In the genomic region with DNA sequence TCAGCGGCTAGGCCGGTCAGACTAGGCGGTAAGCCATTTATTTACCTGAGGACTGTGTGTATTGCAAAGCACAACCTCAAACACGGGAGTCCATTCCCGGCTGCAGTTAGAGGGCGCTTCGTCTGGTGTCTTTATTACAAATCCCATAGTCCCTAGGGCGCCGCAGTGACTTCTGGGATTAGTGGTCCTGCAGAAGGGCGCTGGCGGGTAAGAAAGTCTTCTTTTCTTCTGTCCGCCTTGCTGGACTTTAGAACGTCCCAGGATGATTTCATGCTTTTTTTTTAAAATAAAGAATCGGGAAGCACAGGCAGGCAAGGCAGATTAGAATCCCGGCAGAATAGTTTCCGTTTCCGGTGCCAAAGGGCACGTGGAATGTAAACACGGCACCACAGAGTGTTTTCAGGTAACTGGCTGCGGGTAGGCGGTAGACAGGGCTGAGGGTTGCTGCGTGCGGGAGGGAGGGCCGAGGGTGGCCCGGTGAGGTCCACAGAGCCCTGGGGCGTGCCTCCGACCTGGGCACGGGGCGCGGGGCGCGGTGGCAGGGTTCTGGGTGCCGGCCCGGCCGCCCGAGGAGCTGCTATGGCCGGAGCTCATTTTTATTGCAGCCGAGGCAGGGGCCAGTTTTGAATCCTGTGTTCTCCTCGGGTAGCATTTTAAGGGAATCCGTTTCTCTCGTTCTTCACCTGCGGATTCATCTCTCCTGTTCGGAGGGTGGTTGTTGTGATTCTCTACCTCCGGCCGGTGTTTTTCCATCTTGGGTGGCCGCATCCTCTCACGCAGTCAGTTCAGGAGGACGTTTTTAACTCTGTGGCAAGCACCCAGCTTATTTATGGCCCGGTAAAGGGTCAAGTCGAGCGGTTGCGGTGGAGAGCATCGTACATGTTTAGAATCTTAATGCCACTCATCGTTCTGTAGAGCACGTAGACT, we compare ENCODE assay signal across 8 mouse cellular contexts. TPM values are rescaled to one million over a fixed set of nuclear protein-coding genes. Genes with fewer than 3 reads are reported as not detected.
DNase-seq lines count a peak whose midpoint lies in the region; ATAC-seq and TF ChIP-seq lines count a peak whose summit lies in the region.

A gene (plus strand): TSS at position 160 of the 927 bp plus-strand sequence.

- H3K27ac ChIP-seq in forebrain, embryonic 14.5 days (ENCODE audit: low read depth, low read length), result peak within 1 kb of the TSS; percentile 79
- peak within 1 kb of the TSS; percentile 70 for H3K27ac ChIP-seq in liver, embryonic 16.5 days (ENCODE audit: low read length)
- H3K27ac ChIP-seq in neural tube, embryonic 12.5 days, result peak within 1 kb of the TSS; percentile 64
- H3K27ac ChIP-seq in stomach, postnatal 0 days (replicated peaks), result peak within 1 kb of the TSS; percentile 93

- peak; percentile 80 for DNase-seq in ES-CJ7 (ENCODE audit: low read depth, low spot score)
- peak; percentile 70 for DNase-seq in cerebellum, adult 11 months
- DNase-seq in forebrain, embryonic 14.5 days (ENCODE audit: low spot score), result peak; percentile 87
- peak; percentile 71 to 81 for DNase-seq in heart, postnatal 14 days
- peak; percentile 75 for DNase-seq in large intestine, adult 2 months (ENCODE audit: low read depth, low spot score)
- DNase-seq in stomach, postnatal 0 days (ENCODE audit: low spot score), result peak; percentile 85

- H3K9me3 ChIP-seq in forebrain, embryonic 14.5 days (replicated peaks; ENCODE audit: control insufficient read depth, low read length), result no peaks in the 10 kb centered on the region
- no peaks in the 10 kb centered on the region for H3K9me3 ChIP-seq in liver, embryonic 16.5 days (replicated peaks; ENCODE audit: control insufficient read depth, low read length)
- H3K9me3 ChIP-seq in neural tube, embryonic 12.5 days, result no peaks in the 10 kb centered on the region
- no peaks in the 10 kb centered on the region for H3K9me3 ChIP-seq in stomach, postnatal 0 days (ENCODE audit: control insufficient read depth, low read length)

- WGBS in forebrain, embryonic 14.5 days, result under 1% methylated on average over 55 of the region's 55 CpGs
- under 1% methylated on average over 55 of the region's 55 CpGs for WGBS in large intestine, adult 2 months
- under 1% methylated on average over 55 of the region's 55 CpGs for WGBS in liver, embryonic 16.5 days (ENCODE audit: insufficient replicate concordance)
- WGBS in neural tube, embryonic 12.5 days, result under 1% methylated on average over 55 of the region's 55 CpGs
- under 1% methylated on average over 49 of the region's 55 CpGs for WGBS in stomach, postnatal 0 days

- intact Hi-C loops in heart, postnatal 14 days (cut with DNase I), result loop anchor here (5.0 kb wide), 1 partner anchor 43 kb away; a partner anchor contains a TSS

- peak within 1 kb of the TSS; percentile 79 for H3K4me2 ChIP-seq in forebrain, embryonic 14.5 days (ENCODE audit: low read length)
- H3K4me2 ChIP-seq in liver, embryonic 16.5 days (ENCODE audit: low read depth, low read length), result peak within 1 kb of the TSS; percentile 73
- peak within 1 kb of the TSS; percentile 64 for H3K4me2 ChIP-seq in neural tube, embryonic 12.5 days (replicated peaks)
- H3K4me2 ChIP-seq in stomach, postnatal 0 days (replicated peaks; ENCODE audit: low read depth), result peak within 1 kb of the TSS; percentile 70

- peak; percentile 90 for ATAC-seq in forebrain, embryonic 14.5 days
- ATAC-seq in liver, embryonic 16.5 days (ENCODE audit: low read depth), result peak; percentile 89
- peak; percentile 87 for ATAC-seq in neural tube, embryonic 12.5 days (ENCODE audit: low FRiP score, low read depth)
- ATAC-seq in stomach, postnatal 0 days (ENCODE audit: low FRiP score, low TSS enrichment), result peak; percentile 93

- no peaks in the 10 kb centered on the region for H3K27me3 ChIP-seq in forebrain, embryonic 14.5 days (replicated peaks; ENCODE audit: control insufficient read depth, insufficient read depth, low read length)
- no peaks in the 10 kb centered on the region for H3K27me3 ChIP-seq in liver, embryonic 16.5 days (ENCODE audit: control insufficient read depth, insufficient read depth, low read depth, low read length)
- H3K27me3 ChIP-seq in neural tube, embryonic 12.5 days (replicated peaks), result no peaks in the 10 kb centered on the region
- no peaks in the 10 kb centered on the region for H3K27me3 ChIP-seq in stomach, postnatal 0 days (ENCODE audit: control insufficient read depth, insufficient read depth, low read length)

- H3K9ac ChIP-seq in forebrain, embryonic 14.5 days (ENCODE audit: low read length), result peak within 1 kb of the TSS; percentile 85
- H3K9ac ChIP-seq in liver, embryonic 16.5 days (ENCODE audit: low read depth, low read length), result peak within 1 kb of the TSS; percentile 81
- H3K9ac ChIP-seq in neural tube, embryonic 12.5 days, result peak within 1 kb of the TSS; percentile 77
- peak within 1 kb of the TSS; percentile 91 for H3K9ac ChIP-seq in stomach, postnatal 0 days (ENCODE audit: low read length)

- peak within 1 kb of the TSS; percentile 91 for H3K4me3 ChIP-seq in forebrain, embryonic 14.5 days (ENCODE audit: low read depth, low read length)
- H3K4me3 ChIP-seq in liver, embryonic 16.5 days (ENCODE audit: low read depth, low read length), result peak within 1 kb of the TSS; percentile 80
- peak within 1 kb of the TSS; percentile 97 for H3K4me3 ChIP-seq in neural tube, embryonic 12.5 days
- peak within 1 kb of the TSS; percentile 89 for H3K4me3 ChIP-seq in stomach, postnatal 0 days (ENCODE audit: low read depth, low read length)

- peaks cover 9% of the 10 kb centered on the region; the same call in 1 of the 2 replicates for H3K4me1 ChIP-seq in forebrain, embryonic 14.5 days (ENCODE audit: control insufficient read depth, insufficient read depth, low read length)
- H3K4me1 ChIP-seq in liver, embryonic 16.5 days (ENCODE audit: control insufficient read depth, low read depth, low read length), result peaks cover 11% of the 10 kb centered on the region
- H3K4me1 ChIP-seq in neural tube, embryonic 12.5 days, result peaks cover 14% of the 10 kb centered on the region
- H3K4me1 ChIP-seq in stomach, postnatal 0 days (replicated peaks; ENCODE audit: control insufficient read depth, insufficient read depth), result no peaks in the 10 kb centered on the region

- TF ChIP-seq EP300 in stomach, postnatal 0 days (optimal IDR thresholded peaks at IDR 0.05), result peak; percentile 81

- peaks cover 14% of the 10 kb centered on the region; the same call in 1 of the 2 replicates for H3K36me3 ChIP-seq in forebrain, embryonic 14.5 days (ENCODE audit: control insufficient read depth, insufficient read depth, low read length)
- H3K36me3 ChIP-seq in liver, embryonic 16.5 days (ENCODE audit: control insufficient read depth, insufficient read depth), result peaks cover under 1% of the 10 kb centered on the region; the same call in 1 of the 2 replicates
- H3K36me3 ChIP-seq in neural tube, embryonic 12.5 days, result 0 out of 2 replicates have a peak, but pooled peaks cover 6% of the 10 kb centered on the region
- H3K36me3 ChIP-seq in stomach, postnatal 0 days (ENCODE audit: control insufficient read depth, insufficient read depth, low read length), result no peaks in the 10 kb centered on the region

- peak; percentile 69 for TF ChIP-seq CTCF in stomach, postnatal 0 days (IDR thresholded peaks at IDR 0.05; ENCODE audit: low read depth)

RNA-seq across cellular contexts. Expression of the gene that starts here (rescaled TPM):
- polyA plus RNA-seq in forebrain, embryonic 14.5 days (2014; fragmentation: Nextera tagmentation; extraction: Ambion mirVana), result 65.6 and 75.5 TPM in 2 replicates
- 10 to 100 TPM; 30.6 to 33.4 TPM for total RNA-seq in heart, postnatal 14 days (2021)
- polyA plus RNA-seq in large intestine, adult 2 months (2012; rRNA removed), result 3.4 and 5.2 TPM in 2 replicates
- polyA plus RNA-seq in liver, embryonic 16.5 days (2015; fragmentation: Nextera tagmentation; extraction: Ambion mirVana), result 14.1 and 16.1 TPM in 2 replicates
- 52.1 and 52.5 TPM in 2 replicates for polyA plus RNA-seq in neural tube, embryonic 12.5 days (2016; fragmentation: Nextera tagmentation; extraction: Ambion mirVana)
- polyA plus RNA-seq in stomach, postnatal 0 days (2015; fragmentation: Nextera tagmentation; extraction: Ambion mirVana), result 26.7 and 27.3 TPM in 2 replicates

Comparison
In these comparisons a context has a peak if more than half of its experiments do, and no peak if none do; other contexts are left out.
1. Peak in every context shown above with its lines: DNase-seq, ATAC-seq, H3K4me3 ChIP-seq and H3K27ac ChIP-seq.